Mouse (Mus musculus) forebrain, embryonic 14.5 days (tissue): ENCODE measurements around the gene Rpl22. TPM values are rescaled to one million over a fixed set of nuclear protein-coding genes. Genes with fewer than 3 reads are reported as not detected.

ENCODE experiments used
- ATAC-seq: fragments of 200-750 bp; cut with Nextera tagmentation; 2 replicates; pipeline ENCODE4 v1.8.0; 2017; ENCODE audit warnings: mild to moderate bottlenecking, moderate library complexity
- DNase-seq: peaks from one replicate; pipeline ENCODE4 v3.0.0-alpha.2; 2015; ENCODE audit warnings: low spot score
- H3K27ac ChIP-seq: fragments of 300-500 bp; sonication (generic); 2 replicates; pipeline ENCODE4 v1.5.1; 2014; ENCODE audit warnings: low read depth, mild to moderate bottlenecking, control low read depth, low read length, moderate library complexity
- H3K27me3 ChIP-seq: fragments of 300-500 bp; sonication (generic); replicated peaks from 2 replicates; pipeline ENCODE4 v1.6.1; 2014; ENCODE audit warnings: low read length, control low read depth, mixed read lengths; ENCODE audit not compliant: control insufficient read depth, insufficient read depth
- H3K36me3 ChIP-seq: fragments of 300-500 bp; sonication (generic); 2 replicates; pipeline ENCODE4 v1.6.1; 2014; ENCODE audit warnings: low read length, control low read depth; ENCODE audit not compliant: control insufficient read depth, insufficient read depth
- H3K4me1 ChIP-seq: fragments of 300-500 bp; sonication (generic); 2 replicates; pipeline ENCODE4 v1.6.1; 2014; ENCODE audit warnings: antibody characterized with exemption, low read length, control low read depth; ENCODE audit not compliant: control insufficient read depth, insufficient read depth
- H3K4me2 ChIP-seq: fragments of 300-500 bp; sonication (generic); 2 replicates; pipeline ENCODE4 v1.6.1; 2014; ENCODE audit warnings: mild to moderate bottlenecking, control low read depth, low read length
- H3K4me3 ChIP-seq: fragments of 300-500 bp; sonication (generic); 2 replicates; pipeline ENCODE4 v1.5.1; 2014; ENCODE audit warnings: low read depth, low read length, control low read depth
- H3K9ac ChIP-seq: fragments of 300-500 bp; sonication (generic); 2 replicates; pipeline ENCODE4 v1.6.1; 2014; ENCODE audit warnings: mild to moderate bottlenecking, low read length, control low read depth, moderate library complexity
- H3K9me3 ChIP-seq: fragments of 300-500 bp; sonication (generic); replicated peaks from 2 replicates; pipeline ENCODE4 v1.6.1; 2016; ENCODE audit warnings: low read length, control low read depth, mixed read lengths; ENCODE audit not compliant: control insufficient read depth
- WGBS: fragments of 180-500 bp; shearing (Covaris S2); extraction: QIAGEN DNeasy Blood & Tissue Kit; methylation state at CpG from one replicate; pipeline ENCODE4 v1.1.7; 2014; 5-methylcytosine and 5-hydroxymethylcytosine counted together
- polyA plus RNA-seq: library from polyadenylated mRNA; unstranded; fragments of >200 nt; fragmentation: Nextera tagmentation; extraction: Ambion mirVana; gene quantifications from 2 replicates; pipeline ENCODE4 v1.2.1, GENCODE M21; 2014

Gene Rpl22
- polyA plus RNA-seq, 1 experiment from 2014 or later = 235 TPM

DNA sequence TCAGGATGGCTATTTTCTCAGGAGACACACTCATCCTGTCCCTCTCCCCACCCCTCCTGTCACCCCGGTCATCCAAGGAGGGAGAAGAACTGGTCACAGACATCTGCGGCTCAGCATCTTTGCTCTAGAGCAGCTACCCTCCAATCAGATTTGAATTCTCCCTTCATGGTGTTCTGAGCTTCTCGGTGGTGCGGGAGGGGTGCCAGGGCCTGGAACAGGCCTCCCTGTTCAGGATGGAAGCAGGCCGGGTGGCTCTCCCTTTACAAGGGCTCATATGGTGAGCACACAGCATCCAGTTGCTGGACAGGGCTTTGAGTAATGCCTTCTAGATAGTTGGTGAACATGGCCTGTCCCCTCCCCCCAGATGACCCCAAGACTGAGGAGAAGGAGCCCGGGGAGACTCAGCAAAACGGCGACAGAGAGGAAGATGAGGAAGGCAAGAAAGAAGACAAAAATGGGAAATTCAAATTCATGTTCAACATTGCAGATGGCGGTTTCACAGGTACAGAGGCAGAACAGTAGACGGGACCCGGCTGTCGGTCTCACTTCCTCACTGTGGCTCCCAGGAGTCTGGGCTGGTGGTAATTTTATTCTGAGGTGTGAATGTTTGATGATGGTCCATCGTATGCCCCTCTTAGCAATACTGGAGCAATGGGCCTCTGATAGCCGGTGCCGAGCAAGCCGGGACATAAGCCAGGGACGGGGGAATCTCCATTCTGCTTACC is 57.1 kb downstream of the Rpl22 start:
- ATAC-seq (no peak), DNase-seq (no peak)
- H3K9ac ChIP-seq = no peak overlapping the region
- no peak overlapping the region for H3K4me2 ChIP-seq
- WGBS = 82% methylated on average over 17 of the region's 17 CpGs
- no peaks in the 10 kb centered on the region for H3K36me3 ChIP-seq
- no peak overlapping the region for H3K4me3 ChIP-seq
- H3K27me3 ChIP-seq = no peaks in the 10 kb centered on the region
- H3K4me1 ChIP-seq = no peaks in the 10 kb centered on the region
- no peaks in the 10 kb centered on the region for H3K9me3 ChIP-seq
- no peak overlapping the region for H3K27ac ChIP-seq

Other genes with a start within 250 kb of the Rpl22 start
- 0.62 and 1.3 TPM in 2 replicates for gene Tnfrsf25, start 209.8 kb upstream of the Rpl22 start, polyA plus RNA-seq
- gene Espn, start 173.4 kb upstream of the Rpl22 start, polyA plus RNA-seq = 0.19 TPM in 1 of 2 replicates, not detected in the other
- gene Hes2, start 166.9 kb upstream of the Rpl22 start, polyA plus RNA-seq = not detected in 2 replicates
- 168 and 208 TPM in 2 replicates for gene Acot7, start 147.6 kb upstream of the Rpl22 start, polyA plus RNA-seq
- gene Gpr153, start 51.5 kb upstream of the Rpl22 start, polyA plus RNA-seq = 6.7 and 8.4 TPM in 2 replicates
- not detected in 2 replicates for gene Hes3, start 34.1 kb upstream of the Rpl22 start, polyA plus RNA-seq
- gene Icmt, start 28.5 kb upstream of the Rpl22 start, polyA plus RNA-seq = 13.2 and 18.2 TPM in 2 replicates
- gene Rnf207, start 6.7 kb upstream of the Rpl22 start, polyA plus RNA-seq = 2.4 and 2.5 TPM in 2 replicates
- 15.6 and 18.6 TPM in 2 replicates for gene Chd5, start 12.9 kb downstream of the Rpl22 start, polyA plus RNA-seq
- 3.6 and 4.4 TPM in 2 replicates for gene Nphp4, start 151.0 kb downstream of the Rpl22 start, polyA plus RNA-seq
- 11.2 and 13.4 TPM in 2 replicates for gene Kcnab2, start 152.1 kb downstream of the Rpl22 start, polyA plus RNA-seq